Mouse (Mus musculus): ENCODE results near the gene Zfp692.
"Not testable (repeated sequence)": the region's sequence is repeated elsewhere in the genome, so short reads cannot be mapped to it uniquely, and the experiment has no call there.

GRCm38 (mm10) chr11:58305299-58305698 lies 1.6 kb upstream of the Zfp692 start:
- not testable (repeated sequence) for TF ChIP-seq CTCF (conservative IDR thresholded peaks at IDR 0.05; ENCODE audit: insufficient read depth, insufficient read length, low read depth, low read length); POLR2A (IDR thresholded peaks at IDR 0.05; ENCODE audit: low read depth, low read length)
